Mouse (Mus musculus) cerebellum, adult 2 months (tissue): ENCODE measurements around the gene Fgf6. TPM values are rescaled to one million over a fixed set of nuclear protein-coding genes. Genes with fewer than 3 reads are reported as not detected.

Source experiments
- DNase-seq, 2 experiments: peaks; one replicate each; pipeline ENCODE4 v3.0.0; 2021
- H3K27ac ChIP-seq: fragments of 200-500 bp; 2 replicates; pipeline ENCODE4 v1.5.1; 2012; ENCODE audit warnings: low read length, control low read depth, inconsistent platforms; ENCODE audit not compliant: insufficient read depth
- H3K27me3 ChIP-seq: fragments of 200-500 bp; 2 replicates; pipeline ENCODE4 v1.6.1; 2012; ENCODE audit warnings: inconsistent platforms, mild to moderate bottlenecking, low read length, moderate library complexity; ENCODE audit not compliant: control insufficient read depth, insufficient read depth
- H3K4me1 ChIP-seq: fragments of 200-500 bp; 2 replicates; pipeline ENCODE4 v1.6.1; 2011; ENCODE audit warnings: low read length; ENCODE audit not compliant: control insufficient read depth, insufficient read depth
- H3K4me3 ChIP-seq: fragments of 200-500 bp; replicated peaks from 2 replicates; pipeline ENCODE3; 2011; ENCODE audit warnings: mild to moderate bottlenecking, low read depth, low read length, control low read depth; ENCODE audit not compliant: insufficient read depth
- CTCF ChIP-seq: fragments of 200-500 bp; IDR thresholded peaks from 2 replicates; pipeline ENCODE4 v1.5.1; 2011; ENCODE audit warnings: low read depth, mild to moderate bottlenecking, control low read depth, low read length, moderate library complexity, borderline replicate concordance; ENCODE audit not compliant: insufficient read depth
- POLR2A ChIP-seq: fragments of 200-500 bp; IDR thresholded peaks from 2 replicates; pipeline ENCODE4 v1.6.1; 2011; ENCODE audit warnings: low read length, control low read depth, borderline replicate concordance; ENCODE audit not compliant: insufficient read depth
- WGBS: fragments of 180-500 bp; shearing (Covaris S2); methylation state at CpG from one replicate; pipeline ENCODE4 v1.1.7; 2018; 5-methylcytosine and 5-hydroxymethylcytosine counted together
- polyA plus RNA-seq: library from polyadenylated mRNA; depleted of rRNA; stranded (reverse); fragments of >200 nt; gene quantifications from 2 replicates; pipeline ENCODE4 v1.2.3, GENCODE M21; 2012

Gene Fgf6
- polyA plus RNA-seq, 1 experiment: not detected

DNA sequence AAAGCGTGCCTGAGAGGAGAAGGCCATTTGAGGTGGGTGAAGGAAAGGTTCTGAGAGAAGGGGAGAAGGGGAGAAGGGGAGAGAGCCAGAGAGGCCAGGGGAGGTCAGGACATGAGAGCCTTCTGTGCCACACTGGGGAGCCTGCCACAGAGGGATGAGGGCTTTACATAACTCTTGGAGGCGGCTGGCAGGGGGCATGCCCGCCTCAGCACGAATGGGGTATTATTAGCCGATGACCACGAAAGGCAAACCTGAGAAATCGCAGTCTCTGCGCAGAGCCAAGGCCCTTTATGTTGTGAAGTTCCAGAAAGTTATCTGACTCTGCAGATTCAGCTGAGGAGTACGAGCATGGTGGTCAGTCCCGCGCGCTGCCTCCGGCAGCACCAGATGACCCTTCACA lies 5.4 kb upstream of the Fgf6 start:
- no peaks in the 10 kb centered on the region for H3K27me3 ChIP-seq
- no peak overlapping the region for H3K27ac ChIP-seq
- no peak for DNase-seq
- WGBS: 90% methylated on average over 13 of the region's 13 CpGs
- TF ChIP-seq CTCF: no peak
- no peaks in the 10 kb centered on the region for H3K4me1 ChIP-seq
- H3K4me3 ChIP-seq: no peak overlapping the region

DNA sequence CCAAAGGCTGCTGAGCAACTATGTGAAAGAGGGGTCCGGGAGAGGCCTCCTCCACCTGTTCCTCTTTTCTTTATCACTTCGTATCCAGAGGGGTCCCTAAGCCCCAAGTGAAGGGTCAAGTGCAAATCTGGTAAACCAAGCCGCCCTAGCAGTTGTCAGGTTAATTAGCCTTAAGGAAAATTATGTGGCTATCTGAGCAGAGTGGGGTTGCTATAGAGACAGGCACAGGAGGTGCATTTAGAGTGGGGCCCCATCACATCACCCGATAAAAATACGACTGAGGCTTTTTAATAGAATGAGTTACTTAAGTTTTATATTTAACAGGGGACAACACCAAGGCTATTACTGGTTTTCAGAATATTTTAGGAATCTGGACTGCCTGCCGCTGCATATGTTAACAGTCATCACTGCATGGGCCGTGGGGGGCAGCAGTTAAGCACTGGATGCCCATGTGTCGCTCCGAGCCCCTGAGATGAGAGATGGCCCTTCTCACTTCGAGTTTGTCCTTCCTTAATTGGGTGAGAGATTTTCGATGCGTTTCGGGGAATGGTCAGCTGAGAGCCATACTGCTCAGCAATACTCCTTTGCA lies 3.3 kb upstream of the Fgf6 start:
- H3K27me3 ChIP-seq: no peaks in the 10 kb centered on the region
- no peak overlapping the region for H3K4me3 ChIP-seq
- no peak for DNase-seq
- WGBS: 67% methylated on average over 13 of the region's 13 CpGs
- H3K27ac ChIP-seq: no peak overlapping the region
- TF ChIP-seq POLR2A (no peak), CTCF (no peak)
- H3K4me1 ChIP-seq: no peaks in the 10 kb centered on the region

DNA sequence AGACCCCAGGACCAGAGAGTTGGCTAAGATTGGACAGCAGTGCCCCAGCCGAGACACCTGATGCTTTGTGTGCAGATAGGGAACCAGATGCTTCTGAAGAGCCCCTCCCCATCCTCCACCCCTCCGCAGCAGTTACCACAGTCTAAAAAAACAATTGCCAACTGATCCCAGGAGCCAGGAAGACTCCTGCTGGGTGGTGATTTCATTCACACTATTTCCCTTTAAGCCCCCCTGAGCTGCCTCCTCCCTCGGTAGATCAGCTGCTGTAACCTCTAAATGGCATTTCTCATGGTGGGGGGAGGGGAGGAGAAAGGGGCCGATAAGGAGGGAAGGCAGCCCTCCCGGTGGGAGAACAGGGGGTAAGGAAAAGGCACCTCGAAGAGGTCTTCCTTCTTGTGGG lies 3.9 kb downstream of the Fgf6 start:
- DNase-seq: no peak
- H3K27me3 ChIP-seq: no peaks in the 10 kb centered on the region
- no peak overlapping the region for H3K4me3 ChIP-seq
- H3K4me1 ChIP-seq: no peaks in the 10 kb centered on the region
- no peak overlapping the region for H3K27ac ChIP-seq
- 3% methylated on average over 6 of the region's 6 CpGs for WGBS
- no peak for TF ChIP-seq CTCF
- no peak for TF ChIP-seq POLR2A

DNA sequence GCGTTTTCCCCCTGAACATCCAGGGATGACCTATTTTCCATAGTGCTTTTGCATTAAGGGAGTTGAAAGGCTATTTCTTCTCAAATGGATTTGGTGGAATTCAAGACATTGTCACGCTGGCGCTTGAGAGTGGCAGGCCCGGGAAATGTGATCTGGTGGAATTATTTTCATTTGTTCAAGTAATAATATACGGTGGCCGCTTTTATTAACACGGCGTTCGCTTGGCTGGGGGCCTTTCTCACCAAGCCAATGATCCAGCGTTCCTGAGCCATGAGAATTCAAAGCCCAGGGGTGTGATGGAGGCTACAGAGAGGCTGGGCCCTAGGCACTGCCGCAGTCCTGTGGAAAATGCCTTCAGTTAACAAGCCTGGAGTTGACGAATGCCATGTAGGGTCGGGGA lies 5.0 kb downstream of the Fgf6 start:
- 18% methylated on average over 13 of the region's 13 CpGs for WGBS

DNA sequence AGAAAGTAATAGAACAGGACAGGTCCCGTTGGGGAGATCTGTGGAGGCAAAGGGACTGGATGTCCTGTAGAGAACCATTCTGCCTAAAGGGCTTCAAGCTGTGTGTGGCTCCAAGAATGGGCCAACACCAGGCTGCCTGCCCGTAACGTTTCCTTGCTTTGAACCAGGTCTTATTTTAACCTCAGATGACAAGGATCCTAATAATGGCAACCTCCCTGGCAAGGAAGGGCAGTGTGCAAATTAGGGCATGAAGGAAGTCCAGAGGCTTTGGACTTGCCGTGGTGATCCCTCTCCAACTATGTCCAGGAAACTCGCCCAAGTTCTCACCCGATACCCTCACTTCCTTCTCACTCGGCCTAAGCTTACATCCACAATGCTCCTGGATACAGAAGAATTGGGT lies 9.4 kb downstream of the Fgf6 start:
- no peak for DNase-seq
- H3K27me3 ChIP-seq: no peaks in the 10 kb centered on the region
- no peak for TF ChIP-seq CTCF
- TF ChIP-seq POLR2A: no peak
- 37% methylated on average over 7 of the region's 7 CpGs for whole genome bisulfite sequencing
- H3K4me1 ChIP-seq: no peaks in the 10 kb centered on the region
- no peak overlapping the region for H3K4me3 ChIP-seq
- no peak overlapping the region for H3K27ac ChIP-seq

More for the DNA sequence above, 5.0 kb downstream of the Fgf6 start:
- no peak overlapping the region for H3K4me3 ChIP-seq
- no peaks in the 10 kb centered on the region for H3K4me1 ChIP-seq
- no peak for DNase-seq
- H3K27me3 ChIP-seq: no peaks in the 10 kb centered on the region
- TF ChIP-seq POLR2A: no peak
- TF ChIP-seq CTCF: no peak
- H3K27ac ChIP-seq: no peak overlapping the region

DNA sequence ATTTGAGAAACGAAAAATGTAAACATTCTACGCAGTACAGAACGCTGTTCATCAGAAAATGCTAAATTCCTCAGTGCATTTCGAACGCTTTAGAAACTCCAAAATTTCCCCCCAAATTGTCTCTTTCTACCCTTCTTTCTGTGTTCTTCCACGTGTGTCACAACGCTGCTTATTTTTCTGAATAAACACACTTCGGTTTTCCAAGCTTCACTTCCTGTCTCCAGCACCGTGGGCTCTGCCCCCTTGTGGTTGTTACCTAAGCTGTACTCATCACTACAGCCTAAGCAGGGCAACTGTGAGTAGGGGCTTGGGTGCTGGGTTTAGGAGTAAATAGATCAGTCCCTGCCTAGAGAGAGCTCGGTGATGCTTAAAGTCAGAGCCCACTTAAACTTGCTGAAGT lies 19.4 kb downstream of the Fgf6 start:
- WGBS: 36% methylated on average over 10 of the region's 10 CpGs
- DNase-seq: no peak

DNA sequence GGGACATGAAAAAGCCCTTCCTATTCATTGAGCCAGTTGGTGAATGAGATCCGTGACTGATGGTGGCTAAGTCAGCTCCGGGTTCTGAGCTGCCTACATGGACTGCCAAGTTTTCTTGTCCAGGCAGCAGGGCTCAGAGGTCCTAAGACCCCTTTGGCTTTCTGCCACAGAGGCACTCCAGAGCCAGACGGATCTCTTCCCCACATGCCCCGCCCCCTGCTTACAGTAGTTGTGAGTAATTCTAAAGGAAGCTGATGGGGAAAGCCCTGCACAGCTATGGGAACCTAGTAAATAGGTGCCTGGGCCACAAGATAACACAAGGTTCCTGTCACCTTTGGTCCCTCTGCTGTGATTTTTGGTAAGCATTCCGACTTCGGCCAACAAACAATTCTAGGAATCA lies 29.5 kb downstream of the Fgf6 start:
- no peak for DNase-seq
- Histone ChIP-seq H3K27ac (no peak overlapping the region), H3K4me3 (no peak overlapping the region), H3K27me3 (no peaks in the 10 kb centered on the region), H3K4me1 (no peaks in the 10 kb centered on the region)
- TF ChIP-seq POLR2A (no peak), CTCF (no peak)
- WGBS: 43% methylated on average over 6 of the region's 6 CpGs

More for the DNA sequence above, 19.4 kb downstream of the Fgf6 start:
- H3K27ac ChIP-seq: no peak overlapping the region
- no peak overlapping the region for H3K4me3 ChIP-seq
- H3K4me1 ChIP-seq: no peaks in the 10 kb centered on the region
- TF ChIP-seq CTCF (peak; percentile 36; the same call in 1 of the 2 replicates), POLR2A (no peak)
- no peaks in the 10 kb centered on the region for H3K27me3 ChIP-seq

DNA sequence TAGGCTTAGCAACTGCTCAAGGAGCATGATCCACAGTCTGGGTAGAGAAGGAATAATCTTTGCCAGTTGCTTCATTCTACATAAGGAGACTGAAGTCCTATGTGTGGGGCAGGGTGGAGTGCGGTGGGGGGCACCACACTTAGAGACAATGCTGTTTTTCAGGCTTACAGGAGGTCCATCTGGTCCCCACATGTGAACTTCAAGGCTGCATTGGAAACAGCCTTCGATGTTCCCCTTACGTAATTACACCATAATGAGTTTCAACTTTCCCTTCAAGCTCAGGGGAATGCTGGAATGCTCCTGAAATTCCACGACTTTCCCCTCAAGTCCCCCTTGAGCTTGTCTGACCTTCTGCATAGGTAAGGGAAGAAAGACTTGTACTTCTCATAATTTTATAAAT lies 35.5 kb downstream of the Fgf6 start:
- H3K27ac ChIP-seq: no peak overlapping the region
- 79% methylated on average over 4 of the region's 4 CpGs for WGBS
- DNase-seq: no peak
- H3K27me3 ChIP-seq: no peaks in the 10 kb centered on the region
- H3K4me3 ChIP-seq: no peak overlapping the region
- TF ChIP-seq CTCF: no peak
- TF ChIP-seq POLR2A: no peak
- no peaks in the 10 kb centered on the region for H3K4me1 ChIP-seq
